Mouse (Mus musculus) Muller cell, postnatal 12 days (primary cell): ENCODE measurements at regions not wholly inside any gene's neighbourhood (a gene's known extent, or its start where the extent isn't known, plus 50 kb on each side); places are given as distances from the start of the nearest gene placed in this dataset.
A peak's percentile ranks its signal among the peaks of the same experiment; 100 is the strongest.

Source experiments
- DNase-seq: peaks from one replicate; pipeline ENCODE4 v3.0.0-alpha.2; 2015; ENCODE audit errors: inconsistent ontology term

DNA sequence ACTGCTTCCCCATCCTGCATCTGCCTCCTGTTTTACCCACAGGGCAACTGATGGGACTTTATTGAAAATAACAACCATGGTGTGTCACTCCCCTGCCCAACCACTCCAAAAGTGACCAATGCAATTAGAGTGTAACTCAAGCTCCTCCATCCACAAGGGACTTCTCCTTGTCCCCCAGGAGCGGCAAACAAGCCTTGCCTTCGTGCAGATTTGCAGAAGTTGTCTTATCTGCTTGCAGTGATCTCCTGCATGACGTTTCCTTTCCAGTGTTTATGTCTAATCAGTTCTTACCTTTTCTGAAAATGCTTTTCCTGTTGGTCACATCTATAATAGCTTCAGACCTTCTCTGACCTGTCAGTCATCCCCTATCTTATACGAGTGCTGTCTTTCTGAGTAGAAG, 100.5 kb upstream of the Rxylt1 start:
- DNase-seq: no peak

DNA sequence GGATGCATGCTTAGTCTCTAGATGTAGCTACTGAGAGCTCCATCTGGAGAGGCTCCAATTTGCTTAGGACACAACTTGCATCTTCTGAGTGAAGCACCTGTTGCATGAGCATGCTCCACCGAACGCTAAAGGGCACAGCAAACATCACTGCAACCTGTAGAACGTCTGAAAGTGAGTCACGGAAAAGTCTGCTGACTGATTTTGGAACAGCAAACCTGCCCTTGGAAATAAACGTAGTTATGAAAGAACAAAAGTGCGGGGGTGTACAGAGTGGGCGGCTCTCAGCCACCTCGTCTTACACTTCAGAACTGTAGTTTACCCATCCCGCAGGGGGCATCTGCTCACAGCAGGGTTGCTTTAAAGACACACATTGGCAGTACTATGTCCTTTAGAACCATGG, 97.0 kb upstream of the Rxylt1 start:
- no peak for DNase-seq

DNA sequence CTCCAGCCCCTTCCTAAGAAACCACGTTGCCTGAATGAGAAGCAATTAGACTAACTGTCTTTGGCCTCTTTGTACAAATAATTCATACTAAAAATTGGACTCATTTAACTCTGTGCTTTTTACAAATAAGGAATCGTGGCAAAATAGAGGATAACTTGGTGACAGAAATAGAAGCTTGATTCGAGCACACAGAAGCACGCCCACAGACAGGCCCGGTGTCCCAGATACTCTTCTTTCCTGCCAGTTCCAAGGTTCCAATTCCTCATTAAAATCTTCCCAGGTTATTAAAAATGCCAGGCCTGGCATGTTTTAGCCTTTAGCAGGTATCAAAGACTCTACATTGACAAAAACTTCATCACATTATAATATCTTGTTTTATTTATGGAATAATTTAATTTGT, 96.2 kb upstream of the Rxylt1 start:
- no peak for DNase-seq

DNA sequence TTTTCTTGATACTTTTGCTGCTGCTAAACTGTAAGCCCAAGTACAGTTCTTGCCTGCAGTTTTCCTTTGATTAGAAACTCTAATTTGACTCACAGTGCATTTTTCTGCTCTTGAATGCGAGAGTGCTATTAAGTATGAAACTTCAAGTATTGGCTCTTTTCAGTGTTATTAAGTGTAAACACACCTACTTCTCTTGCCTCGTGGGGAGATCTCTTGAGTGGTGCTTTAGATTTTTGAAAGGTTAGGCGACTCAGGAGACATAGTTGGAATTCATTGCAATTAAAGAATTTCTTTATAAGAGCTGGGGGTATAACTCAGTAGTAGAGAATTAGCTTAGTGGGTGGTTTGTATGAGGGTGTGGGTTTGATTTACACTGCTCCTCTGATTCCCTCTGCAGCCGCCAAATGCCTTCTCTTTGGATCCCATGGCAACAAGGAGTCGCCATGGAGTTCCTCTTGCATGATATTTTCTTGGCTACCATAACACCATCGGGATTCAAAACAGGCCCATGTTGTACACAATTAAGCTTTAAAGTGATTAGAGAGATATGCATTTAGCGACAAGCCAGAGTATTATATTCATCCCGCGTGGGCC, 88.1 kb upstream of the Rxylt1 start:
- DNase-seq: no peak

DNA sequence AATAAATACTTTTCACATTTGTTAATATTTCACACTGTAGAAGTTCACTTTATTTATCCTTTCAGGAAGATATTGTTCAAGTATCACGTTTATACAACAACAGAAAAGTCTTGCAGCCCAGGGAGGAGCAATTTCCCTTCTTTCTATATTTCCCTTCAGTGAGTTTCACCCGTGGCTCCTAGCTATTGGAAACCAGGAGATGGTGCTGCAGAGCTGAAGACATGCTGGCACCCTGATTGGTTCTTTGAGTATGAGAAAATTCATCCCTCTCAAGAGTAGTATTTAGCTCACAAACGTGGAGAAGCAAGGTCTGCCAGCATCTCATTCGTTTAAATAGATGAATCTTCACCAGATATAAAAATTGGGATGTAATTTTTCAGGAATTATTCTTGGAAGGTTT, 85.9 kb upstream of the Rxylt1 start:
- peak; percentile 12 for DNase-seq

DNA sequence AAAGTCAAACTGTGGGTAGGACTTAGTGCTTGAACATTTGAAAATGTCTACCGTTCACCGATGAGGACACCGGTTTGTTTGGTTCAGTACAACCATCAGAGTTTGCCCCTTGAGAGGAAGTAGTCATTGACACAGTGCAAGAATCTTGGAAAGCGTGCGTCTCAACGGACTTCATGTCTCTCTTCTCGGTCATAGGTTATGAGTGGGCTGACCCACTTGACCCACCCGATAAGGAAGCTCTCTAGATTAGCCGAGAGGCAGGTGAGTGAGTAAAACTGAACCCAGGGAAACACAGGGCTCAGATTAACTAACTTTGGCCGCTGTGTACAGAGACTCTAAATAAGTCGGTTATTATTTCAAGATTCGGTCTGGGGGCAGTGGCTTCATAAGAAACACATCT, 51.9 kb upstream of the Rxylt1 start:
- no peak for DNase-seq

DNA sequence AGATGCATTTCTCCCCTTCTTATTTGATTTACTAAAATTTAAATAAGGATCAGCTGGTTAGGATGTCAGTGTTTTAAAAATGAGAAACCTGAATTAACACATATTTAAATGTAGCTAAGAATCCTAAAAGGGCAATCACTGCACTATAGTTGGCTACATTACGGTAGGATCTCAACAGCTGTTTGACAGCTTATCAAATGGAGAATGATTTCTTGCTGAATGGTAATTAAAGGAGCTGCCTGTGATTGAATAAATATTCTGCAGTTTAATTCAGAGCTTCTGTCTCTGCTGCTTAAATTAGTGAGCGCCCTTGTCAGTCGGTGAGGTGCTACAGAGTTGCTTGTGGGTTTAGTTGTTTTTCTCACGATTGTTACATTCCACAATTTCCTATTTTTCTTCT, 51.4 kb upstream of the Rxylt1 start:
- DNase-seq: no peak
